Mouse (Mus musculus): Measurements from ENCODE around the gene Togaram1. TPM values are rescaled to one million over a fixed set of nuclear protein-coding genes. Genes with fewer than 3 reads are reported as not detected.

Gene Togaram1
- 3.0 TPM in 2 replicates for polyA plus RNA-seq (2012; rRNA removed)

GRCm38 (mm10) chr12:64965124-64966026 lies at the start of gene Togaram1, which contains the start of gene Klhl28:
Gene Togaram1 (plus strand): TSS chr12:64965804.
Gene Klhl28 (minus strand): TSS chr12:64965534.

GRCm38 (mm10) chr12:64917578-64918471 lies 47.8 kb upstream of the Togaram1 start, which contains the start of gene Gm527:
Gene Gm527 (plus strand): TSS chr12:64917906.

GRCm38 (mm10) chr12:65036190-65036870 lies 70.7 kb downstream of the Togaram1 start, which contains the start of gene Prpf39:
Gene Prpf39 (plus strand): TSS chr12:65036333.

Other genes with a start within 250 kb of the Togaram1 start
- 1.9 and 2.7 TPM in 2 replicates for gene Gm527, start 47.9 kb upstream of the Togaram1 start, polyA plus RNA-seq (2012; rRNA removed)
- 0.66 and 0.80 TPM in 2 replicates for gene Klhl28, start 270 bp upstream of the Togaram1 start, polyA plus RNA-seq (2012; rRNA removed)
- 5.0 and 5.5 TPM in 2 replicates for gene Prpf39, start 70.5 kb downstream of the Togaram1 start, polyA plus RNA-seq (2012; rRNA removed)
- gene Fkbp3, start 108.2 kb downstream of the Togaram1 start, polyA plus RNA-seq (2012; rRNA removed), result 9.1 and 11.3 TPM in 2 replicates
- 1.2 and 1.7 TPM in 2 replicates for gene Fancm, start 109.8 kb downstream of the Togaram1 start, polyA plus RNA-seq (2012; rRNA removed)
- gene Mis18bp1, start 206.8 kb downstream of the Togaram1 start, polyA plus RNA-seq (2012; rRNA removed), result 0.28 and 0.30 TPM in 2 replicates